Mouse (Mus musculus): ENCODE data around the gene Olfr31. TPM values are rescaled to one million over a fixed set of nuclear protein-coding genes. Genes with fewer than 3 reads are reported as not detected.

Gene Olfr31
- polyA plus RNA-seq, 1 experiment from 2014 or later, result not detected

GRCm38 (mm10) chr14:14347836-14348621, 25.4 kb downstream of the Olfr31 start:
- H3K9me3 ChIP-seq (replicated peaks; ENCODE audit: control insufficient read depth, low read length), result peaks cover 54% of the 10 kb centered on the region
- ATAC-seq (replicated peaks; ENCODE audit: insufficient number of reproducible peaks, low FRiP score, low TSS enrichment), result no peak
- no peaks in the 10 kb centered on the region for H3K27me3 ChIP-seq (ENCODE audit: control insufficient read depth, insufficient read depth, low read length)
- H3K4me2 ChIP-seq, result no peak overlapping the region
- no peak overlapping the region for H3K9ac ChIP-seq (ENCODE audit: low read depth, low read length)
- H3K4me1 ChIP-seq (ENCODE audit: control insufficient read depth, insufficient read depth, low read length), result no peaks in the 10 kb centered on the region
- H3K27ac ChIP-seq (ENCODE audit: low read depth, low read length), result no peak overlapping the region
- H3K4me3 ChIP-seq (ENCODE audit: low read depth, low read length), result no peak overlapping the region
- 92% methylated on average over 14 of the region's 14 CpGs for WGBS (ENCODE audit: insufficient replicate concordance)
- H3K36me3 ChIP-seq (ENCODE audit: control insufficient read depth, insufficient read depth, low read length), result peaks cover 11% of the 10 kb centered on the region

- Histone ChIP-seq H3K9ac (ENCODE audit: low read depth, low read length) (no peak overlapping the region), H3K9me3 (replicated peaks; ENCODE audit: control insufficient read depth, low read length) (peaks cover 54% of the 10 kb centered on the region)
- WGBS (ENCODE audit: insufficient replicate concordance), result 95% methylated on average over 26 of the region's 26 CpGs
These were observed 26.2 kb downstream of the Olfr31 start for GRCm38 (mm10) chr14:14348674-14349401.

GRCm38 (mm10) chr14:14349485-14350262, 27.0 kb downstream of the Olfr31 start:
- ATAC-seq (replicated peaks; ENCODE audit: insufficient number of reproducible peaks, low FRiP score, low TSS enrichment), result no peak
- Histone ChIP-seq H3K4me2 (no peak overlapping the region), H3K4me1 (ENCODE audit: control insufficient read depth, insufficient read depth, low read length) (no peaks in the 10 kb centered on the region), H3K9ac (ENCODE audit: low read depth, low read length) (no peak overlapping the region), H3K36me3 (ENCODE audit: control insufficient read depth, insufficient read depth, low read length) (peaks cover 11% of the 10 kb centered on the region), H3K9me3 (replicated peaks; ENCODE audit: control insufficient read depth, low read length) (peaks cover 54% of the 10 kb centered on the region), H3K27ac (ENCODE audit: low read depth, low read length) (no peak overlapping the region), H3K4me3 (ENCODE audit: low read depth, low read length) (no peak overlapping the region), H3K27me3 (ENCODE audit: control insufficient read depth, insufficient read depth, low read length) (no peaks in the 10 kb centered on the region)
- WGBS (ENCODE audit: insufficient replicate concordance), result 91% methylated on average over 20 of the region's 20 CpGs

More at GRCm38 (mm10) chr14:14348674-14349401, 26.2 kb downstream of the Olfr31 start:
- H3K27ac ChIP-seq (ENCODE audit: low read depth, low read length), result no peak overlapping the region
- H3K4me3 ChIP-seq (ENCODE audit: low read depth, low read length), result no peak overlapping the region
- no peaks in the 10 kb centered on the region for H3K4me1 ChIP-seq (ENCODE audit: control insufficient read depth, insufficient read depth, low read length)
- H3K36me3 ChIP-seq (ENCODE audit: control insufficient read depth, insufficient read depth, low read length), result peaks cover 11% of the 10 kb centered on the region
- no peak overlapping the region for H3K4me2 ChIP-seq
- no peak for ATAC-seq (replicated peaks; ENCODE audit: insufficient number of reproducible peaks, low FRiP score, low TSS enrichment)
- no peaks in the 10 kb centered on the region for H3K27me3 ChIP-seq (ENCODE audit: control insufficient read depth, insufficient read depth, low read length)

- H3K4me3 ChIP-seq (ENCODE audit: low read depth, low read length), result no peak overlapping the region
- peaks cover 57% of the 10 kb centered on the region for H3K9me3 ChIP-seq (replicated peaks; ENCODE audit: control insufficient read depth, low read length)
- H3K9ac ChIP-seq (ENCODE audit: low read depth, low read length), result no peak overlapping the region
- peaks cover 11% of the 10 kb centered on the region for H3K36me3 ChIP-seq (ENCODE audit: control insufficient read depth, insufficient read depth, low read length)
- no peak for ATAC-seq (replicated peaks; ENCODE audit: insufficient number of reproducible peaks, low FRiP score, low TSS enrichment)
- WGBS (ENCODE audit: insufficient replicate concordance), result 95% methylated on average over 29 of the region's 29 CpGs
- no peak overlapping the region for H3K27ac ChIP-seq (ENCODE audit: low read depth, low read length)
- no peaks in the 10 kb centered on the region for H3K27me3 ChIP-seq (ENCODE audit: control insufficient read depth, insufficient read depth, low read length)
- no peak overlapping the region for H3K4me2 ChIP-seq
- H3K4me1 ChIP-seq (ENCODE audit: control insufficient read depth, insufficient read depth, low read length), result no peaks in the 10 kb centered on the region
These were observed 27.9 kb downstream of the Olfr31 start for GRCm38 (mm10) chr14:14350263-14351147.

- no peak for ATAC-seq (replicated peaks; ENCODE audit: insufficient number of reproducible peaks, low FRiP score, low TSS enrichment)
- Histone ChIP-seq H3K36me3 (ENCODE audit: control insufficient read depth, insufficient read depth, low read length) (peaks cover 11% of the 10 kb centered on the region), H3K4me1 (ENCODE audit: control insufficient read depth, insufficient read depth, low read length) (no peaks in the 10 kb centered on the region)
These were observed 28.5 kb downstream of the Olfr31 start for GRCm38 (mm10) chr14:14351148-14351455.

GRCm38 (mm10) chr14:14351721-14352590, 29.3 kb downstream of the Olfr31 start:
- Histone ChIP-seq H3K4me2 (no peak overlapping the region), H3K4me3 (ENCODE audit: low read depth, low read length) (no peak overlapping the region), H3K36me3 (ENCODE audit: control insufficient read depth, insufficient read depth, low read length) (peaks cover 11% of the 10 kb centered on the region), H3K9me3 (replicated peaks; ENCODE audit: control insufficient read depth, low read length) (peaks cover 53% of the 10 kb centered on the region), H3K27ac (ENCODE audit: low read depth, low read length) (no peak overlapping the region), H3K9ac (ENCODE audit: low read depth, low read length) (no peak overlapping the region), H3K4me1 (ENCODE audit: control insufficient read depth, insufficient read depth, low read length) (no peaks in the 10 kb centered on the region), H3K27me3 (ENCODE audit: control insufficient read depth, insufficient read depth, low read length) (no peaks in the 10 kb centered on the region)
- no peak for ATAC-seq (replicated peaks; ENCODE audit: insufficient number of reproducible peaks, low FRiP score, low TSS enrichment)
- 91% methylated on average over 9 of the region's 9 CpGs for WGBS (ENCODE audit: insufficient replicate concordance)

More at GRCm38 (mm10) chr14:14351148-14351455, 28.5 kb downstream of the Olfr31 start:
- Histone ChIP-seq H3K9ac (ENCODE audit: low read depth, low read length) (no peak overlapping the region), H3K27ac (ENCODE audit: low read depth, low read length) (no peak overlapping the region), H3K4me3 (ENCODE audit: low read depth, low read length) (no peak overlapping the region), H3K4me2 (no peak overlapping the region), H3K27me3 (ENCODE audit: control insufficient read depth, insufficient read depth, low read length) (no peaks in the 10 kb centered on the region), H3K9me3 (replicated peaks; ENCODE audit: control insufficient read depth, low read length) (peaks cover 57% of the 10 kb centered on the region)
- 96% methylated on average over 7 of the region's 7 CpGs for WGBS (ENCODE audit: insufficient replicate concordance)

GRCm38 (mm10) chr14:14352606-14353005, 30.0 kb downstream of the Olfr31 start:
- Histone ChIP-seq H3K4me1 (ENCODE audit: control insufficient read depth, insufficient read depth, low read length) (no peaks in the 10 kb centered on the region), H3K9me3 (replicated peaks; ENCODE audit: control insufficient read depth, low read length) (peaks cover 46% of the 10 kb centered on the region), H3K4me2 (no peak overlapping the region), H3K36me3 (ENCODE audit: control insufficient read depth, insufficient read depth, low read length) (peaks cover 11% of the 10 kb centered on the region), H3K27ac (ENCODE audit: low read depth, low read length) (no peak overlapping the region), H3K9ac (ENCODE audit: low read depth, low read length) (no peak overlapping the region), H3K4me3 (ENCODE audit: low read depth, low read length) (no peak overlapping the region), H3K27me3 (ENCODE audit: control insufficient read depth, insufficient read depth, low read length) (no peaks in the 10 kb centered on the region)
- ATAC-seq (replicated peaks; ENCODE audit: insufficient number of reproducible peaks, low FRiP score, low TSS enrichment), result no peak
- WGBS (ENCODE audit: insufficient replicate concordance), result 81% methylated on average over 6 of the region's 6 CpGs
